Mouse (Mus musculus) embryonic facial prominence, embryonic 14.5 days (tissue): ENCODE measurements at regions not wholly inside any gene's neighbourhood (a gene's known extent, or its start where the extent isn't known, plus 50 kb on each side); places are given as distances from the start of the nearest gene placed in this dataset.
A peak's percentile ranks its signal among the peaks of the same experiment; 100 is the strongest.

Experiments
- ATAC-seq: fragments of 200-750 bp; cut with Nextera tagmentation; 2 replicates; pipeline ENCODE4 v1.8.0; 2017; ENCODE audit warnings: low read depth, moderate number of reproducible peaks, moderate TSS enrichment
- DNase-seq: peaks from one replicate; pipeline ENCODE4 v3.0.0-alpha.2; 2015; ENCODE audit warnings: low spot score
- H3K27ac ChIP-seq: fragments of 300-500 bp; sonication (generic); replicated peaks from 2 replicates; pipeline ENCODE4 v1.5.1; 2014; ENCODE audit warnings: low read depth, mild to moderate bottlenecking, low read length, moderate library complexity
- H3K27me3 ChIP-seq: fragments of 300-500 bp; sonication (generic); replicated peaks from 2 replicates; pipeline ENCODE4 v1.6.1; 2014; ENCODE audit warnings: low read length; ENCODE audit not compliant: control insufficient read depth, insufficient read depth
- H3K36me3 ChIP-seq: fragments of 300-500 bp; sonication (generic); 2 replicates; pipeline ENCODE4 v1.6.1; 2014; ENCODE audit warnings: low read length, mixed read lengths; ENCODE audit not compliant: control insufficient read depth, insufficient read depth
- H3K4me1 ChIP-seq: fragments of 300-500 bp; sonication (generic); 2 replicates; pipeline ENCODE4 v1.6.1; 2014; ENCODE audit warnings: antibody characterized with exemption, low read length; ENCODE audit not compliant: control insufficient read depth, insufficient read depth
- H3K4me2 ChIP-seq: fragments of 300-500 bp; sonication (generic); 2 replicates; pipeline ENCODE4 v1.6.1; 2014; ENCODE audit warnings: low read depth, mild to moderate bottlenecking, low read length, moderate library complexity, mixed read lengths
- H3K4me3 ChIP-seq: fragments of 300-500 bp; sonication (generic); 2 replicates; pipeline ENCODE4 v1.5.1; 2014; ENCODE audit warnings: low read depth, mild to moderate bottlenecking, low read length
- H3K9ac ChIP-seq: fragments of 300-500 bp; sonication (generic); 2 replicates; pipeline ENCODE4 v1.6.1; 2014; ENCODE audit warnings: low read depth, mild to moderate bottlenecking, low read length, moderate library complexity, mixed read lengths
- H3K9me3 ChIP-seq: fragments of 300-500 bp; sonication (generic); 2 replicates; pipeline ENCODE4 v1.6.1; 2016; ENCODE audit warnings: low read length; ENCODE audit not compliant: control insufficient read depth
- WGBS: fragments of 180-500 bp; shearing (Covaris S2); extraction: QIAGEN DNeasy Blood & Tissue Kit; methylation state at CpG from one replicate; pipeline ENCODE4 v1.1.7; 2014; 5-methylcytosine and 5-hydroxymethylcytosine counted together

DNA sequence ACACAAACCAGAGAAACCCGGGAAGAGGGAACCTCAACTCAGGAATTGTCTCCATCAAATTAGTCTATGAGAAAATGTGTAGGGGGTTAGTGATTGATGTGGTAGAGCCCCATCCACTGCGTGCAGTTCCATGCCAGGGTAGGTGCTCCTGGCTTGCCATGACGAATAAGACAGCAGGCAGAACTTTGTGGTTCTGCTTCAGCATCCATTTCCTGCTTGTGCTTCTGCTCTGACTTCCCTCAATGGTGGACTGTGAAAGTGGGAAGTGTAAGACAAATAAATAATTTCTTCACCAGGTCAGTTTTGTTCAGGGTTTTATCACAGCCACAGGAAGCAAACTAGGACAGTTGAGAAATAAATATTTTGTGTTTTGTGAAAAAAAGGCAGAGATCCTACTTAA lies 150.9 kb upstream of the Pdcd1 start:
- no peak overlapping the region for H3K9ac ChIP-seq

GRCm38 (mm10) chr1:94183876-94184275 lies 131.5 kb upstream of the Pdcd1 start:
- Histone ChIP-seq H3K36me3 (no peaks in the 10 kb centered on the region), H3K9ac (no peak overlapping the region), H3K27ac (no peak overlapping the region), H3K4me2 (no peak overlapping the region), H3K27me3 (no peaks in the 10 kb centered on the region), H3K4me1 (no peaks in the 10 kb centered on the region), H3K9me3 (no peaks in the 10 kb centered on the region), H3K4me3 (no peak overlapping the region)
- ATAC-seq (no peak), DNase-seq (no peak)
- WGBS = 73% methylated on average over 2 of the region's 2 CpGs

More for the DNA sequence above, 150.9 kb upstream of the Pdcd1 start:
- no peak overlapping the region for H3K4me2 ChIP-seq
- DNase-seq = no peak
- no peaks in the 10 kb centered on the region for H3K27me3 ChIP-seq
- no peak for ATAC-seq
- H3K27ac ChIP-seq = no peak overlapping the region
- no peaks in the 10 kb centered on the region for H3K36me3 ChIP-seq
- WGBS = 85% methylated on average over 3 of the region's 3 CpGs
- no peaks in the 10 kb centered on the region for H3K9me3 ChIP-seq
- no peak overlapping the region for H3K4me3 ChIP-seq
- no peaks in the 10 kb centered on the region for H3K4me1 ChIP-seq

DNA sequence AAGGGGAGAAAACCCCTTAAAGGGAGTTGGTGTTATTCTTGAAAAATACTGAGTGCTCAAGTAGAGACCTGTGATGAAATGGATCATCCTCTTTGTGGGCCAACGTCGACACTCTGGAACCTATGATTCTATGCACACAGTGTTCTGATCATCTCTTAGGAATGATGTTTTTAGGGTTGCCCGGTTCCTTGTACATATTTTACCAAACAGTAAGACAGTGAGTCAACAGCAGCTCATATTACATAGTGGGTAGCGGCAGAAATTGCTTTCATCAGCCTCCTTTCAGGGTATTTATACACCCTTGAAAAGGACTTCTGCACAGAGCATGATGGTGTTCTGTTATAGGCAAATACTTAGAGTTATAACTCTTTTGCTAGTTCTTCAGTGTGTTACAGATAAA lies 97.6 kb upstream of the Pdcd1 start:
- WGBS = 67% methylated on average over 4 of the region's 4 CpGs
- Histone ChIP-seq H3K27me3 (no peaks in the 10 kb centered on the region), H3K36me3 (no peaks in the 10 kb centered on the region), H3K27ac (no peak overlapping the region), H3K4me3 (no peak overlapping the region), H3K4me1 (no peaks in the 10 kb centered on the region), H3K9me3 (no peaks in the 10 kb centered on the region), H3K9ac (no peak overlapping the region), H3K4me2 (no peak overlapping the region)
- DNase-seq (no peak), ATAC-seq (no peak)

DNA sequence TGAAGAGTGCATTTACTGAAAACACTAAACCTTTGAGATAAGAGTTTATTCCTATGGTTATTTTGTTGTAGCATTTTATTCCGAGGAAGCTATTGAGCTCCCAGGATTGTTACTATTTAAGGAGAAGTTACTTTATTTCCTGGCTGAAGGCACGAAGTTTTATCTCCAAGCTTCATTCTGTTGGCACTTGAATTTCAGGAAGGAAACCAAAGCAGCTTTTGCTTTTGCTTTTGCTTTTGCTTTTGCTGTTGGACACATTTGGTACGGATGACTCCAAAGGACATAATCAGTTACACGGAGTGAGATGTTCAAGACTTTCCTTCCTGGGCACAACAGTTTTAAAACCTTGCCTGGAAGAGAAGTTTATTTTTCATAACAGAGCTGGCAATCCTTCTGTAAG lies 94.7 kb upstream of the Pdcd1 start:
- no peaks in the 10 kb centered on the region for H3K36me3 ChIP-seq
- no peak overlapping the region for H3K4me3 ChIP-seq
- no peak overlapping the region for H3K27ac ChIP-seq
- H3K27me3 ChIP-seq = no peaks in the 10 kb centered on the region
- no peak overlapping the region for H3K4me2 ChIP-seq
- ATAC-seq (no peak), DNase-seq (no peak)
- 73% methylated on average over 4 of the region's 4 CpGs for WGBS
- no peaks in the 10 kb centered on the region for H3K9me3 ChIP-seq
- H3K4me1 ChIP-seq = no peaks in the 10 kb centered on the region
- no peak overlapping the region for H3K9ac ChIP-seq

DNA sequence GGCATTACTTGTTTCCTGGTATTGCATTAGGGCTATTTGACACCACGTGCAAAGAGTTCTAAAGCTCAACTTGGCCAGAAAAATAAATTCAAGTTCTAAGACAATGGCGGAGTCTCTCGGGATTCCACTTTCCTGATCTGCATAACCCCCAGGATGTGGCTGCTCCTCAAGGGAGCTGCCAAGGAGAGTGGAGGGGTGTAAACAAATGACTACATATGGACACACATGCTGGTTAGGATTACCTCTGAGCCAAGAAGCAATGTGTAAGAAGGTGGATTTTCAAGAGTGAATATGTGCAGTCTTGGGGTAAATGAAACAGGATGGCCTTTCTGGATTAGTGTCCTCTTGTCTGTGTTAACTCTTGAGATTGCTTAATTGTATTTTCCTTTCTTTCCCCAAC lies 88.2 kb upstream of the Pdcd1 start:
- no peaks in the 10 kb centered on the region for H3K36me3 ChIP-seq
- peak; percentile 60; the same call in 1 of the 2 replicates for ATAC-seq
- no peak overlapping the region for H3K4me2 ChIP-seq
- DNase-seq = no peak
- 63% methylated on average over 3 of the region's 3 CpGs for whole genome bisulfite sequencing
- H3K4me1 ChIP-seq = no peaks in the 10 kb centered on the region
- H3K4me3 ChIP-seq = no peak overlapping the region
- H3K9ac ChIP-seq = no peak overlapping the region
- no peaks in the 10 kb centered on the region for H3K9me3 ChIP-seq
- no peak overlapping the region for H3K27ac ChIP-seq
- H3K27me3 ChIP-seq = no peaks in the 10 kb centered on the region

DNA sequence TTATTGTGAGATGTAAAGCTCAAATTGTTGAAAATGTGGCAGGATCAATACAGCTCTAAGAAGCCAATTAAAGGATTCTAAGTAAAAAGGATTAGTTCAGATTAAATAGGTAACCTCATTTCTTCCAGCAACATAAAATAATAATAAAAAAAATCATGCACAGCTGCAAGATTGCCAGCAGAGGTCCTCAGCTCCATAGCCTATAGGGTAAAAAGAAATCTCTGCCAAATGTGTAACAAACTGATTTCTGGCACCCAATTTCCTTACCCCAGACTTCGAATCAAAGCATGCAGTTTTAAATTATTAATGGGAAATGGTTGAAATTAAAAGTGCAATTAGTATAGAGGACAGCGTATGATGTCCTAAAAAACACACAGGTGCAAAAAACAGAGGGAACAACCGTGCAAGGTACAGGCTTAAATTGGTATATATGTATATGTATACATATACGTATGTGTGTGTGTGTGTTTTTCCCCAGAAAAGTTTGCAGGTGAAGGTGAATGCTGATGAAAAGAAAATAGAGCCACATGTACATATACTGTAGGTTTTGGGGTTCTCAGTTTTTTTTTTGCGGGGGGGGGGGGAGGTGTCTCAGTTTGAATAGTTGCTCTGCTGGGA lies 87.2 kb upstream of the Pdcd1 start:
- 68% methylated on average over 5 of the region's 5 CpGs for WGBS
- Histone ChIP-seq H3K4me1 (no peaks in the 10 kb centered on the region), H3K9me3 (no peaks in the 10 kb centered on the region), H3K4me3 (no peak overlapping the region), H3K27me3 (no peaks in the 10 kb centered on the region), H3K9ac (no peak overlapping the region), H3K4me2 (no peak overlapping the region), H3K27ac (no peak overlapping the region), H3K36me3 (no peaks in the 10 kb centered on the region)
- DNase-seq (peak; percentile 46), ATAC-seq (no peak)

- Histone ChIP-seq H3K4me1 (no peaks in the 10 kb centered on the region), H3K27me3 (no peaks in the 10 kb centered on the region), H3K9ac (no peak overlapping the region), H3K4me2 (no peak overlapping the region), H3K4me3 (no peak overlapping the region), H3K36me3 (no peaks in the 10 kb centered on the region), H3K9me3 (no peaks in the 10 kb centered on the region), H3K27ac (no peak overlapping the region)
- ATAC-seq (no peak), DNase-seq (peak; percentile 15)
- WGBS = 69% methylated on average over 8 of the region's 8 CpGs
These were observed 84.4 kb upstream of the Pdcd1 start for GRCm38 (mm10) chr1:94136731-94137130.
